Mouse (Mus musculus) CD4-positive, CD25-positive, alpha-beta regulatory T cell, adult 4 months (primary cell): Measurements from ENCODE around the gene Usp32. TPM values are rescaled to one million over a fixed set of nuclear protein-coding genes. Genes with fewer than 3 reads are reported as not detected.
"Not testable (repeated sequence)": the region's sequence is repeated elsewhere in the genome, so short reads cannot be mapped to it uniquely, and the experiment has no call there.

ENCODE experiments used
- ATAC-seq: one replicate; pipeline ENCODE4 v1.8.0; 2017
- polyA plus RNA-seq, 2 experiments: library from polyadenylated mRNA; unstranded; fragments of 100-300 nt; shearing (Covaris generic); gene quantifications; one replicate each; pipeline ENCODE4 v1.2.1; 2017

Usp32 gene
- polyA plus RNA-seq = 10 to 100 TPM; 10.9 to 15.6 TPM

- peak; percentile 97 for ATAC-seq
Observed at GRCm38 (mm10) chr11:85139581-85140540, at the start of gene Usp32. Gene Usp32, minus strand, starts transcription at chr11:85140161.

- no peak for ATAC-seq
Observed at GRCm38 (mm10) chr11:85189110-85189509, 49.1 kb upstream of the Usp32 start.

- no peak for ATAC-seq
Observed at GRCm38 (mm10) chr11:85184839-85185238, 44.9 kb upstream of the Usp32 start.

- no peak for ATAC-seq
Observed at GRCm38 (mm10) chr11:85184082-85184481, 44.1 kb upstream of the Usp32 start.

- no peak for ATAC-seq
Observed at GRCm38 (mm10) chr11:85183284-85183779, 43.4 kb upstream of the Usp32 start.

GRCm38 (mm10) chr11:85182617-85183283 is 42.8 kb upstream of the Usp32 start:
- ATAC-seq = peak; percentile 64

GRCm38 (mm10) chr11:85178413-85178812 is 38.5 kb upstream of the Usp32 start:
- no peak for ATAC-seq

- no peak for ATAC-seq
Observed at GRCm38 (mm10) chr11:85177761-85178160, 37.8 kb upstream of the Usp32 start.

- no peak for ATAC-seq
Observed at GRCm38 (mm10) chr11:85175941-85176340, 36.0 kb upstream of the Usp32 start.

- ATAC-seq = no peak
Observed at GRCm38 (mm10) chr11:85170833-85171232, 30.9 kb upstream of the Usp32 start.

GRCm38 (mm10) chr11:85170058-85170740 is 30.2 kb upstream of the Usp32 start, which contains the start of gene 1700125H20Rik:
Gene 1700125H20Rik, plus strand, starts transcription at chr11:85170404.
- peak; percentile 75 for ATAC-seq

- ATAC-seq = no peak
Observed at GRCm38 (mm10) chr11:85167503-85167902, 27.5 kb upstream of the Usp32 start.

GRCm38 (mm10) chr11:85164371-85164770 is 24.4 kb upstream of the Usp32 start:
- ATAC-seq = no peak

- ATAC-seq = not testable (repeated sequence)
Observed at GRCm38 (mm10) chr11:85163014-85163413, 23.1 kb upstream of the Usp32 start.

GRCm38 (mm10) chr11:85157301-85157700 is 17.3 kb upstream of the Usp32 start:
- no peak for ATAC-seq

GRCm38 (mm10) chr11:85152256-85152930 is 12.4 kb upstream of the Usp32 start:
- ATAC-seq = no peak

- ATAC-seq = no peak
Observed at GRCm38 (mm10) chr11:85138776-85139474, 1.0 kb downstream of the Usp32 start.

GRCm38 (mm10) chr11:85131542-85131941 is 8.4 kb downstream of the Usp32 start:
- no peak for ATAC-seq

- ATAC-seq = no peak
Observed at GRCm38 (mm10) chr11:85128883-85129282, 11.1 kb downstream of the Usp32 start.

GRCm38 (mm10) chr11:85126257-85127102 is 13.5 kb downstream of the Usp32 start:
- ATAC-seq = peak; percentile 93
